Mouse (Mus musculus) brain, embryonic 14.5 days (tissue): Measurements from ENCODE around the gene 2310011J03Rik. TPM values are rescaled to one million over a fixed set of nuclear protein-coding genes. Genes with fewer than 3 reads are reported as not detected.
"Not testable (repeated sequence)": the region's sequence is repeated elsewhere in the genome, so short reads cannot be mapped to it uniquely, and the experiment has no call there.

ENCODE experiments used
- DNase-seq: peaks from one replicate; pipeline ENCODE4 v3.0.0-alpha.2; 2011; ENCODE audit warnings: low read depth
- CTCF ChIP-seq: fragments of 200-500 bp; IDR thresholded peaks from 2 replicates; pipeline ENCODE4 v1.5.1; 2012; ENCODE audit warnings: inconsistent platforms, mild to moderate bottlenecking, moderate library complexity, borderline replicate concordance; ENCODE audit not compliant: insufficient read depth, insufficient read length; ENCODE audit errors: extremely low read depth
- POLR2A ChIP-seq: fragments of 200-500 bp; IDR thresholded peaks from 2 replicates; pipeline ENCODE4 v1.6.1; 2012; ENCODE audit warnings: mild to moderate bottlenecking, inconsistent platforms, borderline replicate concordance; ENCODE audit not compliant: poor library complexity, insufficient read depth, insufficient read length, severe bottlenecking; ENCODE audit errors: extremely low read depth
- polyA plus RNA-seq: library from polyadenylated mRNA; depleted of rRNA; stranded (reverse); fragments of >200 nt; gene quantifications from 2 replicates; pipeline ENCODE4 v1.2.3, GENCODE M21; 2012

The 2310011J03Rik gene
- polyA plus RNA-seq, 1 experiment = 22.5 TPM

GRCm38 (mm10) chr10:80348981-80349380, 28.6 kb upstream of the 2310011J03Rik start:
- TF ChIP-seq CTCF (no peak), POLR2A (no peak)
- no peak for DNase-seq

GRCm38 (mm10) chr10:80348244-80348781, 28.0 kb upstream of the 2310011J03Rik start, which contains the start of gene Adamtsl5:
Adamtsl5 (minus strand) TSS chr10:80348412.
- TF ChIP-seq POLR2A (no peak), CTCF (peak; percentile 60; the same call in 1 of the 2 replicates)
- peak; percentile 33 for DNase-seq

GRCm38 (mm10) chr10:80347514-80347967, 27.2 kb upstream of the 2310011J03Rik start:
- no peak for TF ChIP-seq CTCF
- TF ChIP-seq POLR2A = no peak
- DNase-seq = no peak

GRCm38 (mm10) chr10:80345929-80346328, 25.6 kb upstream of the 2310011J03Rik start:
- not testable (repeated sequence) for DNase-seq

GRCm38 (mm10) chr10:80345122-80345521, 24.8 kb upstream of the 2310011J03Rik start:
- TF ChIP-seq POLR2A = no peak
- DNase-seq = no peak

- no peak for TF ChIP-seq CTCF
- no peak for TF ChIP-seq POLR2A
- DNase-seq = no peak
These were observed 23.9 kb upstream of the 2310011J03Rik start for GRCm38 (mm10) chr10:80344131-80344661.

GRCm38 (mm10) chr10:80343425-80343895, 23.1 kb upstream of the 2310011J03Rik start:
- TF ChIP-seq POLR2A = no peak
- TF ChIP-seq CTCF = no peak
- no peak for DNase-seq

GRCm38 (mm10) chr10:80342749-80343424, 22.6 kb upstream of the 2310011J03Rik start:
- TF ChIP-seq POLR2A (no peak), CTCF (no peak)
- DNase-seq = peak; percentile 86

- TF ChIP-seq POLR2A (no peak), CTCF (no peak)
- DNase-seq = no peak
These were observed 22.0 kb upstream of the 2310011J03Rik start for GRCm38 (mm10) chr10:80342305-80342748.

GRCm38 (mm10) chr10:80341491-80342304, 21.4 kb upstream of the 2310011J03Rik start:
- TF ChIP-seq POLR2A (no peak), CTCF (no peak)
- DNase-seq = no peak

GRCm38 (mm10) chr10:80341026-80341425, 20.7 kb upstream of the 2310011J03Rik start:
- TF ChIP-seq POLR2A (no peak), CTCF (no peak)
- no peak for DNase-seq
